Mouse (Mus musculus) CH12F3 (cell line): Measurements from ENCODE around the gene Cox6b2.

Experiments
- in situ Hi-C: fragments of 300-500 bp; cut with MboI; formaldehyde crosslinking; loops from 2 replicates; pipeline ENCODE4 v1.14.3; 2020; ENCODE audit warnings: low sequenced_read_pairs

Gene Cox6b2

GRCm38 (mm10) chr7:4723508-4723907 is 29.4 kb downstream of the Cox6b2 start:
- in situ Hi-C loops, result no loop called here

GRCm38 (mm10) chr7:4719276-4719675 is 33.6 kb downstream of the Cox6b2 start:
- in situ Hi-C loops, result no loop called here

GRCm38 (mm10) chr7:4716955-4717354 is 35.9 kb downstream of the Cox6b2 start:
- in situ Hi-C loops, result no loop called here

GRCm38 (mm10) chr7:4712594-4712993 is 40.3 kb downstream of the Cox6b2 start:
- in situ Hi-C loops, result no loop called here

GRCm38 (mm10) chr7:4705098-4705497 is 47.8 kb downstream of the Cox6b2 start:
- in situ Hi-C loops, result no loop called here

- in situ Hi-C loops, result no loop called here
These were observed 49.7 kb downstream of the Cox6b2 start for GRCm38 (mm10) chr7:4703195-4703594.

GRCm38 (mm10) chr7:4702334-4702733 is 50.6 kb downstream of the Cox6b2 start:
- in situ Hi-C loops, result no loop called here
